Mouse (Mus musculus): ENCODE results near the gene Cd72. TPM values are rescaled to one million over a fixed set of nuclear protein-coding genes. Genes with fewer than 3 reads are reported as not detected.

Cd72 gene
- polyA plus RNA-seq (2015; fragmentation: Nextera tagmentation; extraction: Ambion mirVana): 3.2 and 3.7 TPM in 2 replicates

GRCm38 (mm10) chr4:43454041-43454836 is at the start of gene Cd72:
TSS of gene Cd72 (minus strand) at chr4:43454628.
- ATAC-seq: no peak
- H3K4me2 ChIP-seq (replicated peaks; ENCODE audit: low read depth): peak within 1 kb of the TSS; percentile 58
- peak; percentile 34 for TF ChIP-seq CTCF (IDR thresholded peaks at IDR 0.05; ENCODE audit: low read depth)
- no peaks in the 10 kb centered on the region for H3K9me3 ChIP-seq (ENCODE audit: control insufficient read depth)
- H3K4me3 ChIP-seq (ENCODE audit: low read depth, low read length): peak within 1 kb of the TSS; percentile 16
- H3K4me1 ChIP-seq (replicated peaks; ENCODE audit: control insufficient read depth, insufficient read depth, low read length): no peaks in the 10 kb centered on the region; the same call in 1 of the 2 replicates
- peak within 1 kb of the TSS; percentile 26; the same call in 1 of the 2 replicates for H3K9ac ChIP-seq (ENCODE audit: low read depth, low read length)
- WGBS: 28% methylated on average over 20 of the region's 20 CpGs
- no peaks in the 10 kb centered on the region for H3K36me3 ChIP-seq (ENCODE audit: control insufficient read depth, insufficient read depth)
- H3K27ac ChIP-seq (ENCODE audit: low read depth, low read length): no peak within 1 kb of the TSS
- peaks cover 26% of the 10 kb centered on the region for H3K27me3 ChIP-seq (replicated peaks; ENCODE audit: control insufficient read depth, insufficient read depth, low read length)

- H3K4me1 ChIP-seq (replicated peaks; ENCODE audit: control insufficient read depth, insufficient read depth, low read length): no peaks in the 10 kb centered on the region; the same call in 1 of the 2 replicates
- no peaks in the 10 kb centered on the region for H3K27me3 ChIP-seq (replicated peaks; ENCODE audit: control insufficient read depth, insufficient read depth, low read length)
- no peak for TF ChIP-seq CTCF (IDR thresholded peaks at IDR 0.05; ENCODE audit: low read depth)
- ATAC-seq: no peak
- WGBS: 49% methylated on average over 6 of the region's 6 CpGs
- no peaks in the 10 kb centered on the region for H3K36me3 ChIP-seq (ENCODE audit: control insufficient read depth, insufficient read depth)
- no peak overlapping the region for H3K9ac ChIP-seq (ENCODE audit: low read depth, low read length)
- no peaks in the 10 kb centered on the region for H3K9me3 ChIP-seq (ENCODE audit: control insufficient read depth)
- H3K27ac ChIP-seq (ENCODE audit: low read depth, low read length): no peak overlapping the region
- peak overlapping the region; percentile 13; the same call in 1 of the 2 replicates for H3K4me2 ChIP-seq (replicated peaks; ENCODE audit: low read depth)
- H3K4me3 ChIP-seq (ENCODE audit: low read depth, low read length): no peak overlapping the region
These were observed 49.1 kb upstream of the Cd72 start for GRCm38 (mm10) chr4:43503506-43503905.

- Histone ChIP-seq H3K4me2 (replicated peaks; ENCODE audit: low read depth) (peak overlapping the region; percentile 13; the same call in 1 of the 2 replicates), H3K4me1 (replicated peaks; ENCODE audit: control insufficient read depth, insufficient read depth, low read length) (no peaks in the 10 kb centered on the region; the same call in none of the 2 replicates), H3K27me3 (replicated peaks; ENCODE audit: control insufficient read depth, insufficient read depth, low read length) (no peaks in the 10 kb centered on the region), H3K36me3 (ENCODE audit: control insufficient read depth, insufficient read depth) (no peaks in the 10 kb centered on the region), H3K9ac (ENCODE audit: low read depth, low read length) (no peak overlapping the region), H3K9me3 (ENCODE audit: control insufficient read depth) (no peaks in the 10 kb centered on the region), H3K4me3 (ENCODE audit: low read depth, low read length) (no peak overlapping the region), H3K27ac (ENCODE audit: low read depth, low read length) (no peak overlapping the region)
- no peak for TF ChIP-seq CTCF (IDR thresholded peaks at IDR 0.05; ENCODE audit: low read depth)
- WGBS: 37% methylated on average over 2 of the region's 2 CpGs
- peak; percentile 20; the same call in 1 of the 2 replicates for ATAC-seq
These were observed 48.6 kb upstream of the Cd72 start for GRCm38 (mm10) chr4:43503041-43503440.

- Histone ChIP-seq H3K9ac (ENCODE audit: low read depth, low read length) (peak within 1 kb of the TSS; percentile 46; the same call in 1 of the 2 replicates), H3K4me1 (replicated peaks; ENCODE audit: control insufficient read depth, insufficient read depth, low read length) (no peaks in the 10 kb centered on the region; the same call in none of the 2 replicates), H3K4me2 (replicated peaks; ENCODE audit: low read depth) (peak within 1 kb of the TSS; percentile 84), H3K27me3 (replicated peaks; ENCODE audit: control insufficient read depth, insufficient read depth, low read length) (no peaks in the 10 kb centered on the region), H3K36me3 (ENCODE audit: control insufficient read depth, insufficient read depth) (peaks cover 6% of the 10 kb centered on the region; the same call in 1 of the 2 replicates), H3K9me3 (ENCODE audit: control insufficient read depth) (no peaks in the 10 kb centered on the region), H3K27ac (ENCODE audit: low read depth, low read length) (no peak within 1 kb of the TSS), H3K4me3 (ENCODE audit: low read depth, low read length) (peak within 1 kb of the TSS; percentile 52)
- ATAC-seq: peak; percentile 81
- TF ChIP-seq CTCF (IDR thresholded peaks at IDR 0.05; ENCODE audit: low read depth): no peak
- WGBS: 6% methylated on average over 50 of the region's 50 CpGs
These were observed 45.2 kb upstream of the Cd72 start, which contains the start of gene Arhgef39 for GRCm38 (mm10) chr4:43499407-43500333. TSS of gene Arhgef39 (minus strand) at chr4:43499695.

DNA sequence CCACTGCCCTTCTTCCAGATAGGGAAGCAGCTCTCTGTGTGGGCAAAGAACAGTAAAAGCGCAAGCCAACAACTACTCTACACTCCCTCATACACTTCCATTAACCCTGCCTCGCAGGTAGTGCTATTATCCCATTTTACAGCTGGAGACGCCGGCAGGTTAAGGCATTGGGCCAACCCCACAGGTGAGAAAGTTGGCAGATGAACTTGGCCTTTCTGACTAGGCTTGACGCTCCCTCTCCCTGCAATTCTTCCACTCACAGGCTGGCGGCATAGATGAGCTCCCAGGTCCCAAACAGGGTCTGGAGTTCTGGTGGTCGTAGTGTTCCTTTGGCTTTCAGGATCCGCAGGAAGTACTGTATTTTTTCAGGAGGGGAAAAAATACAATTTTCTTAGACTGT is 44.6 kb upstream of the Cd72 start:
- Histone ChIP-seq H3K27me3 (replicated peaks; ENCODE audit: control insufficient read depth, insufficient read depth, low read length) (no peaks in the 10 kb centered on the region), H3K36me3 (ENCODE audit: control insufficient read depth, insufficient read depth) (peaks cover 6% of the 10 kb centered on the region; the same call in 1 of the 2 replicates), H3K4me1 (replicated peaks; ENCODE audit: control insufficient read depth, insufficient read depth, low read length) (peaks cover 3% of the 10 kb centered on the region; the same call in 1 of the 2 replicates), H3K9ac (ENCODE audit: low read depth, low read length) (peak overlapping the region; percentile 46; the same call in 1 of the 2 replicates), H3K9me3 (ENCODE audit: control insufficient read depth) (no peaks in the 10 kb centered on the region), H3K27ac (ENCODE audit: low read depth, low read length) (no peak overlapping the region), H3K4me3 (ENCODE audit: low read depth, low read length) (peak overlapping the region; percentile 52), H3K4me2 (replicated peaks; ENCODE audit: low read depth) (peak overlapping the region; percentile 84)
- ATAC-seq: peak; percentile 41; the same call in 1 of the 2 replicates
- 5% methylated on average over 8 of the region's 8 CpGs for WGBS
- TF ChIP-seq CTCF (IDR thresholded peaks at IDR 0.05; ENCODE audit: low read depth): peak; percentile 69

All from intestine, postnatal 0 days (tissue).